Mouse (Mus musculus) left cerebral cortex, adult 6 months (tissue): ENCODE results near the gene Anks3. TPM values are rescaled to one million over a fixed set of nuclear protein-coding genes. Genes with fewer than 3 reads are reported as not detected.

Source experiments
- long read RNA-seq, 2 experiments: library from polyadenylated mRNA; unstranded; transcript quantifications; one replicate each; pipeline ENCODE4 v2.0.0; 2019 to 2020
- polyA plus RNA-seq: library from polyadenylated mRNA; unstranded; fragments of <200 nt; fragmentation: Nextera tagmentation; gene quantifications from 2 replicates; pipeline ENCODE4 v1.2.3, GENCODE M21; 2021

The Anks3 gene
- 16.2 and 19.8 TPM in 2 replicates for polyA plus RNA-seq
- long read RNA-seq, experiment 1, transcript Anks3-201 (17 exons, 2,398 nt): major isoform, 39 of 164 reads
- long read RNA-seq, experiment 1, partial matches to known transcripts: 30 of 164 reads
- long read RNA-seq, experiment 1, other reads (novel, unspliced or antisense): 92 of 164 reads
- long read RNA-seq, experiment 2, partial matches to known transcripts: 9 of 24 reads
- long read RNA-seq, experiment 2, other reads (novel, unspliced or antisense): 12 of 24 reads

GRCm38 (mm10) chr16:4963797-4964709 is at the start of gene Anks3:
Anks3 (minus strand) TSS chr16:4964205.

GRCm38 (mm10) chr16:5013054-5013838 is 49.2 kb upstream of the Anks3 start, which contains the start of gene Rogdi:
Rogdi (minus strand) TSS chr16:5013553.

GRCm38 (mm10) chr16:5007067-5007466 is 43.1 kb upstream of the Anks3 start, which contains the start of gene Smim22:
Smim22 (plus strand) TSS chr16:5007288.

GRCm38 (mm10) chr16:4997553-4997952 is 33.5 kb upstream of the Anks3 start, which contains the start of gene Sept12:
Sept12 (minus strand) TSS chr16:4997852.

GRCm38 (mm10) chr16:4938461-4938860 is 25.5 kb downstream of the Anks3 start, which contains the start of gene Nudt16l1:
Nudt16l1 (plus strand) TSS chr16:4938761.

Other genes with a start within 250 kb of the Anks3 start
- gene Nmral1, start 244.8 kb downstream of the Anks3 start, polyA plus RNA-seq: 22.5 and 27.7 TPM in 2 replicates
- gene Hmox2, start 237.8 kb downstream of the Anks3 start, polyA plus RNA-seq: 163 and 171 TPM in 2 replicates
- 157 and 190 TPM in 2 replicates for gene Cdip1, start 173.9 kb downstream of the Anks3 start, polyA plus RNA-seq
- not detected in 2 replicates for gene 4930562C15Rik, start 128.8 kb downstream of the Anks3 start, polyA plus RNA-seq
- 61.3 and 98.9 TPM in 2 replicates for gene Ubald1, start 83.9 kb downstream of the Anks3 start, polyA plus RNA-seq
- 78.9 and 89.4 TPM in 2 replicates for gene Mgrn1, start 78.0 kb downstream of the Anks3 start, polyA plus RNA-seq
- gene Nudt16l1, start 25.4 kb downstream of the Anks3 start, polyA plus RNA-seq: 86.5 and 107 TPM in 2 replicates
- gene Sept12, start 33.6 kb upstream of the Anks3 start, polyA plus RNA-seq: not detected in 2 replicates
- 0.89 and 1.0 TPM in 2 replicates for gene Smim22, start 43.1 kb upstream of the Anks3 start, polyA plus RNA-seq
- gene Rogdi, start 49.3 kb upstream of the Anks3 start, polyA plus RNA-seq: 167 and 182 TPM in 2 replicates
- 69.1 and 69.7 TPM in 2 replicates for gene Glyr1, start 85.7 kb upstream of the Anks3 start, polyA plus RNA-seq
- gene Ubn1, start 85.9 kb upstream of the Anks3 start, polyA plus RNA-seq: 5.0 and 8.6 TPM in 2 replicates
- gene Ppl, start 168.2 kb upstream of the Anks3 start, polyA plus RNA-seq: 0.06 and 0.11 TPM in 2 replicates
- 0.70 and 0.94 TPM in 2 replicates for gene Sec14l5, start 182.9 kb upstream of the Anks3 start, polyA plus RNA-seq
- 11.9 and 16.7 TPM in 2 replicates for gene Nagpa, start 239.8 kb upstream of the Anks3 start, polyA plus RNA-seq